Mouse (Mus musculus) left cerebral cortex, adult 2 months (tissue): ENCODE results near the gene Zfp37. TPM values are rescaled to one million over a fixed set of nuclear protein-coding genes. Genes with fewer than 3 reads are reported as not detected.

Source experiments
- DNase-seq, 2 experiments: peaks; one replicate each; pipeline ENCODE4 v3.0.0; 2021 to 2022; ENCODE audit warnings: low spot score in 2 of 2, mixed read lengths in 1 of 2; ENCODE audit errors: extremely low spot score in 1 of 2
- H3K27ac ChIP-seq: fragments of 200-600 bp; 2 replicates; pipeline ENCODE4 v1.8.1; 2022
- H3K4me3 ChIP-seq: fragments of 200-600 bp; 2 replicates; pipeline ENCODE4 v1.8.1; 2022
- CTCF ChIP-seq: fragments of 200-600 bp; IDR thresholded peaks from 2 replicates; pipeline ENCODE4 v1.8.1; 2022; ENCODE audit warnings: antibody characterized with exemption, mild to moderate bottlenecking, moderate library complexity
- intact Hi-C: fragments of 180-260 bp; cut with DNase I; formaldehyde crosslinking; loops from one replicate; pipeline ENCODE4 v1.15.1; 2025
- total RNA-seq, 2 experiments: library from RNA; stranded (reverse); gene quantifications; 2 replicates each; pipeline ENCODE4 v1.2.3; 2021

Zfp37 gene
- total RNA-seq, 2 experiments from 2014 or later = 20.6 TPM

DNA sequence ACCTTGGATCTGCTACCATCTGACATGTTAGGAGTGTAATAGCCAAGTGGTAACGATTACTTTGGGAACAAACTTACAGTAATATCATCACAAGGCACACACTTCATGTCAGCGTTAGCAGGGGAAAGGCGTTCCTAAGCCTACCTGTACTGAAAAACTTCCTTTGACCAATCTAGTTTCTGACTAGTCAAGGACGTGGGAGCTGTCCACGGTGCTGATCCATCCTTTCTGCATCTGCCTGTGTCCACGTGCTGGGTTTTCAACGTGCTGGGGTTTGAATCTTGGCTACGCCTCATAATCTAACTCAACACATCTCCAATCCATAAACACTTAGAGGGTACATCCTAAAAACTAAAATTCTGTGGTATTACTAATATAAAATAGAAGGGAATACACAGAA lies 26.1 kb upstream of the Zfp37 start:
- intact Hi-C loops = no loop called here
- DNase-seq = no peak
- Histone ChIP-seq H3K4me3 (no peak overlapping the region), H3K27ac (no peak overlapping the region)
- TF ChIP-seq CTCF = no peak

DNA sequence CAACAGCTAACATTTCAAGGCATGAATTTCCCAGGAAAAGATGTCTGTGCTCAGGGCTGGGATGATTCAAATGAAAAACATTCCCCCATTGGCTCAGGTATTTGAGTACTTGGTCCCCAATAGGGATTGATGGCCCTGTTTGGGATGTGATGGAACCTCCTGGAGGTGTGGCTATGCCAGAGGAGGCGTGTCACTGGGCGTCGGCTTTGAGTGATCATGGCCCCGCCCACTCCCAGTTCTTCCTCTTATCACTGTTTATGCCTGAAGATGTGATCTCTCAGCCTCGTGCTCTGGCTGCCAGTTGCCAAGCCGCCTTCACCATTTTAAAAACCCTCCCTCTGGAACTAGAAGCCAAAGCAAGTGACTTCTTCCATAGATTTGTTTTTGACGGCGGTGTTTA lies 23.7 kb upstream of the Zfp37 start:
- intact Hi-C loops = no loop called here
- no peak overlapping the region for H3K27ac ChIP-seq
- H3K4me3 ChIP-seq = no peak overlapping the region
- TF ChIP-seq CTCF = no peak
- DNase-seq = no peak

DNA sequence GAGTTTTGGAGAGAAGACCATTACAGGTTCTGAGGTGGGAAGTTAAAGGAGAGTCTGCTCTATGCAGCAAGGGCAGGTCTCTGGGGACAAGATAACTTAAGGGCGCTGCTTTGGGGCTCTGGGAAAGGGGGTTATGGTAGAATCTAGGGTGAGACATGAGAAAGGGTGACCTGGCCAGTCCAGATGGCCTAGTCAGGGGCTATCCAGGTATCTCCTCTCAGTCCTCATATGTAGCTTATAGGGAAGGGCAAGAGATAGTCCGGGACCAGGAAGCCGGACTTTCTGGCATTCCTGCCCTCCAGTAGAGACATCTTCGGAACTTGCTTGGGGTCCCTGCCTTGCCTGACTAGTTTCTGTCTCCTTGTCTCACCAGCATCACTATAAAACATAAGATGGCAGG lies 20.9 kb upstream of the Zfp37 start:
- DNase-seq = no peak
- Histone ChIP-seq H3K27ac (no peak overlapping the region), H3K4me3 (no peak overlapping the region)
- intact Hi-C loops = no loop called here
- TF ChIP-seq CTCF = no peak

DNA sequence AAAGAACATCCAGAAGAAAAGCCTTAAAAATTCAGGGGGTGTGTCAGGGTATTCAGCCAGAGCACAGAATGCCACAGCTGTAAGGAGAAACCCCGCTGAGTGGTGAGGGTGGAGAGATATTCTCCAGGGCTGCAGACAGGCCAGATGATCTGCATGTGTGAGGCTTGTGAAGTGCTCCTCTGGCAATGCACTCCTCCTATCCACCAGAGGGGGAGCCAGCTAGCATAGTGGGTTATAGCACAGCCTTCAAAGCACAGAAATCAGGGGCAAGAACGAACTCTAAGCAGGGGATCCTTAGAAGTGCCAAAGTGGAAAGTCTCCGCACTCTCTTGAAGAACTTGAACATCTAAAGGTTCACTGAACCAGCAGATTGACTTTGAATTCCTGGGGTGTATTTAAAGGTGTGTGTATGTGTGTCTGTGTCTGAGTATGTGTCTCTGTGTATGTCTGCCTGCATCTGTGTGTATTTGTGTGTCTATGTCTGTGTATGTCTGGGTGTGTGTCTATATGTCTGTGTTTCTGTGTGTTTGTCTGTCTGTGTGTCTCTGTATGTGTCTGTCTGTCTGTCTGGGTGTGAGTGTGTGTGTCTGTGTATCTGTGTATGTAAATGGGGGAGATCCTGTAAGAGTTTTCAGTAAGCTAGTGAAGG lies 20.2 kb upstream of the Zfp37 start:
- TF ChIP-seq CTCF = peak; percentile 42
- DNase-seq = no peak
- Histone ChIP-seq H3K4me3 (no peak overlapping the region), H3K27ac (no peak overlapping the region)
- intact Hi-C loops = no loop called here

DNA sequence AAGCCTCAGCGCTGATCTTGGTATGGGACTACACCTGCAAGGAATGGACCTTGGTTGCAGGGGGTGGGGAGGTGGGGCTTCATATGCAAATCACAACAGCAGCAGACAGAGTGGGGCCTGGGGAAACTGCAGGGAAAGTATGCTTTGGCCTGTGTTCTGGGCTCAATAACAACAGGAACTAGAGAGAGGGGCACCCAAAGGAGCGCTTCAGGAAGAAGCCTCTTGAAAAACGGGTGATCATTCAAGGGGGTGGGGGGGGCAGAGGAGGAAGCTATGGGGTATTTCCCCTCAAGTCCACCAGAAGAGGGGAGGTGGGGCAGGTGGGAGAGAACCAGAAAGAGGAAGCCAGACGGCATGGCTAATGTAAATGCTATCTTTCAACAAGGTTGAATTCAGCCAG lies 17.5 kb upstream of the Zfp37 start:
- Histone ChIP-seq H3K4me3 (no peak overlapping the region), H3K27ac (no peak overlapping the region)
- DNase-seq = no peak
- no peak for TF ChIP-seq CTCF
- intact Hi-C loops = no loop called here

DNA sequence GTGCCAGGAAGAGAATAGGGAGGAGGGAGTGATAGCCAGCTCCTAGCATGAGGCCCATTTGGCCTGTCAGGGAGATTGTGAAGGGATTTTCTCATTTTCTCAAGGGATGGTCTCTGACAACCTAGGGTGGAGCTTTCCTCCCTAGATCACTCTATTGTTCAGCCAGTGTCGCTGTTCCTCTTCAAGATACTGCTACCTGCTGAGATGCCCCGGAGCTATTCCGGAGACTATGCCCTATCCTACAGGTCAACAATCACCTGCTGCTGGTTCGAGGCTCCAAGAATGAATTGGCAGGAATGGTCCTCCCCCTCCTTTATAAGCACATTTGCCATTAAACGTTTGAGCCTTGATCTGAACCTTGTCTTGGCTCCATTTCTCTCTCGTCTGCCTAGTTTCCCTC lies 9.7 kb upstream of the Zfp37 start:
- DNase-seq = no peak
- no peak overlapping the region for H3K27ac ChIP-seq
- no peak for TF ChIP-seq CTCF
- H3K4me3 ChIP-seq = no peak overlapping the region
- intact Hi-C loops = no loop called here

DNA sequence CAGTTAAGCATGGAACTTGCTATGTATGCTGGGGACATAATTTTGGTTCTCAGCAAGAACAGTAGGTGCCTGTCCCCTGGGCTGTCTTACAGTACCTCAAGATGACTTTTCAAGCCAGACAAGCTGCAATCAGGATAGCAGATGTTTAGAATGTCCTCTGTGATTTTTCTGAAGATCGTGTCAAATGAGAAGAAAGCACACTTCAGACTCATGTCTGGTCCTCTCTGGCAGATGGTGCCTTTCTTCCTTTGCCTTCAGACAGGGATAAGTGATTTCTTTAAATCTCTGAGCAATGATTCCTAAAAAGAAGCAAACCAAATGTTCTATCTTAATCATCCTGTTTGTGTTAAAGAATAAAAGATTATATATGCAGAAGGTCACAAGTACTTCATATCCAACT lies 694 bp downstream of the Zfp37 start:
- intact Hi-C loops = no loop called here
- Histone ChIP-seq H3K4me3 (no peak overlapping the region), H3K27ac (no peak overlapping the region)
- no peak for TF ChIP-seq CTCF
- DNase-seq = no peak

DNA sequence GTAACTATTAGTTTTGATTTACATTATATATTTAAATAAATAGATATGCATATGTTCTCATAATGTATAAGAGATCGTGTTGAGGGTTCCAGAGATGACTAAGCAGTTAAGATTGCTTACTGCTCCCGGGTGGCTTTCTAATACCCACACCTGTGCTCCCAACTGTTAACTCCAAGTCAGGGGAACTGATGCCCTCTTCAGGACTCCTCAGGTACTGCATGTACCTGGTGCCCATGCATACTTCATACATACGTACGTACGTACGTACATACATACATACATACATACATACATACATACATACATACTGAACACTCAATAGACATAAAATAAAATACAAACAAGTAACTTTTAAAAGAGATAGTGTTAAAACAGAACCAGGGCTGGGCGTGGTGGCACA lies 1.4 kb downstream of the Zfp37 start:
- H3K27ac ChIP-seq = no peak overlapping the region
- intact Hi-C loops = loop anchor here (5.0 kb wide), 1 partner anchor 97 kb away; no protein-coding TSS in a partner anchor
- TF ChIP-seq CTCF = peak; percentile 49
- no peak for DNase-seq
- H3K4me3 ChIP-seq = no peak overlapping the region

DNA sequence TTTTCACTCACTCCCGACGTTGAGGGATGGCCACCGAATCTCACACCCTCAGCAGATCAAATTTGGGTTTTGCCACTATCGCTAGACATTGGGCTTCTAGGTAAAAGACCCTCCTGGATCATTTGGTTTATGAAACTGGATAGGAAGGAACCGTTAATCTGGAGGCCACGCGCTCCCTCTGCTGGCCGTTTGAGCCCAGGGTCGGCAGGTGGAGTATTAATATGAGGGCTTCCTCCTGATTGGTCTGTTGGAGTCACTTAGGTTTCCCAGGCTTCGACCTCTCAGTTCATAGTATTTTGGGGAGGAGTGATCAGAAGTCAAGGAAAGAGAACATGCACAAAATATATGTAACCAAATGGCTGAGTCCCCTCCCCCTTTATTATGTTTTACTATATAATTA lies 2.5 kb downstream of the Zfp37 start:
- Histone ChIP-seq H3K27ac (no peak overlapping the region), H3K4me3 (no peak overlapping the region)
- intact Hi-C loops = loop anchor here (5.0 kb wide), 1 partner anchor 96 kb away; no protein-coding TSS in a partner anchor
- DNase-seq = peak; percentile 29 to 42
- peak; percentile 66 for TF ChIP-seq CTCF

DNA sequence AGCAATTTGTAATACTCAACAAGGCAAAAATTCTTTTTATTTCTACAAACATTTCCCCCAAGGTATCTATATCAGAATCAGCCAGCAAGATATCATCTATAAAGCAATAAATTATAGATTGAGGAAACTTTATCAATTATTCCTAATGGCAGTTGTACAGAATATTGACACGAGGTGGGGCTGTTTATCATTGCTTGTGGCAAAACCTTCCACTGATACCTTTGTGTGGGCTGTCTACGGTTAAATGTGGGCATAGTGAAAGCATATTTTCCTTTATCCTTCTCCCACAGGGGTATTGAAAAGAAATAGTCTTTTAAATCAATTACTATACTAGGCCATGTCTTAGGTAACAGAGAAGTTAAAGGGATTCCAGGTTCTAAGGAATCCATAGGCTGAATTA lies 17.4 kb downstream of the Zfp37 start:
- no peak overlapping the region for H3K27ac ChIP-seq
- intact Hi-C loops = no loop called here
- no peak for DNase-seq
- no peak overlapping the region for H3K4me3 ChIP-seq
- no peak for TF ChIP-seq CTCF

DNA sequence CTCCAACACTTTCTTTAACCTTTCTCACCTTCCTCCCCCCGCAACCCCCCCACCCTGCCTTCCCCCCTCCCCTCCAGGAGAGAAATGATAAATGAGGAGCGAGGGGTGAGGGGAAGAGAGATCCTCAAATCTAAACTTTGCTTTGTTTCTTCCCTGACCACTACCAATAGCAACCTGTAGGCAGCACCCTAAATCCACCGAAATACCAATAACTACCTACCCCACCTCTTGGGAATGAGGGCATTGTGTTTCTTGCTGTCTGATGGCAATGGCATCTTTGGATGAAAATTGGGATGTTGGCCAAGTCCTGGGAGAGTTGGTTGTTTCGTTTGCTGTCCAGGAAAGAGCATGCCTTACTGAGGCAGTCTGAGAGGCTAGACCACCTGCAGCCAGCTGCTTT lies 20.8 kb downstream of the Zfp37 start:
- TF ChIP-seq CTCF = peak; percentile 12
- intact Hi-C loops = no loop called here
- H3K27ac ChIP-seq = no peak overlapping the region
- H3K4me3 ChIP-seq = no peak overlapping the region
- DNase-seq = no peak

DNA sequence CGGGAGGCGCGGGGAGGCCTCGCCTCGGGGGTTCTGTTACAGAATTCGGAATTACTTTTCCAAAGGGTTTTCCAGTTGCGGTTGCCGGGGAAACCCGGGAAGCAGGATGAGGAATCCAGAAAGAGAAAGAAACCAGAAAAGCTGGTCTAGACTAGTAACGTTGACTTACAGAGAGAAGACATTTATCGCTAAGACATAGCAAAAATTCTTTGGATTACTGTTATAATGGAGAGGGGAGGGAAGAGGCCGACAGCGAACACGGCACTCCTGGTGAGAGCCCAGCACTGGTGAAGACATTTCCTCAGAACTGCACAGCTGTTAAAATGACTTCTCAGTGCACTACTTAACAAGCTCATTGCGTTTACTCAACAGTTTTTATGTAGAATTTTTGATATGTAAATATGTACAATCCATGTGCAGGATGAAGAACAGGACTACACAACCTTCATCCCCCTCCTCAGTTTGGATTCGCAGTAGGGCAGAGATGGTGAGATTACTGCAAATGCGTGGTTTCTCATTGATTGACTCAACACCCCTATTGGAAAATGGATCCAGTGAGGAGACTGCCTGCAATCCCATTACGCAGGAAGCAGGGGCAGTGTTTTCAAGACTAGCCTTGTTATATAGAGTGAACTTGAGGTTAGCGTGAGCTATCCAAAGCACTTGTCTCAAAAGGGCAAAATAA lies 22.0 kb downstream of the Zfp37 start:
- Histone ChIP-seq H3K27ac (peak overlapping the region; percentile 97), H3K4me3 (peak overlapping the region; percentile 63)
- DNase-seq = peak in 1 of 2 experiments; percentile 16
- TF ChIP-seq CTCF = no peak; the same call in 1 of the 2 replicates
- intact Hi-C loops = loop anchor here (5.0 kb wide), 2 partner anchors 78 to 198 kb away; partner anchors contain the start of genes Cdc26 and Prpf4
